Mouse (Mus musculus): ENCODE measurements at regions not wholly inside any gene's neighbourhood (a gene's known extent, or its start where the extent isn't known, plus 50 kb on each side); places are given as distances from the start of the nearest gene placed in this dataset.

DNA sequence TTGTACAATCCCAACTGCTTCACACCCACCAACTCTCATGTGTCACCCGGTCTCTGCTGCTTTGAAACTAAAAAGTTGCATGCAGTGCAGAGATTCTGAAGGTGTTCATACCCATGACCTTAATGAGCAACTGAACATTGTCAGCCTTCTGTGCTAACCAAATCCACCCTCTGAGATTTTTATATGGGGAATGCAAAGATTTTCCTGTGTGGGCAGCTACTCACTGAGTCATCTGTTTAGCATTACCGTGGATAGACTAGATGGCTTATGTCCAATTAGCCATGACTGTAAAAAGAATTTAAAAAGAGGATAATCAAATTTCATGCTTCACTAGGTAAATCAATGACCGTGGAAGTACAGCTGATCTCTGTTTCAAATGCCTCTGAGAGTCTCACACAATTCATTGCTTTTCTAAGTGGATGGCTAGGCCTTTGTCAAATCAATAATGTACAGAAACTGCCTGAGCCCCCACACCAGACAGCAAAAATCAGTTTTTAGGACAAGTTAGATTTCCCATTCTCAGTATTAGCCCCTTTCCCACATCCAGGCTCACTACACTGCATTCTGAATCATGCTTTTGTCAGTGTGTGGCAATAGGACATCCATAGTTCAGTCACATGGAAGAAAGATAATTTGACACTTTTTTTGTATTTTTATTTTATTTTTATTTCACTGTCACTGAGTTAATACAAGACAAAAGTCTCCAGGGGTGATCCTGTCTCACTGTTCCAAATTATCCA is 781.8 kb upstream of the Ins1 start:
- peak; percentile 32 for DNase-seq (ENCODE audit: low spot score)
